Mouse (Mus musculus): ENCODE measurements at regions not wholly inside any gene's neighbourhood (a gene's known extent, or its start where the extent isn't known, plus 50 kb on each side); places are given as distances from the start of the nearest gene placed in this dataset.

- intact Hi-C loops (cut with DNase I): no loop called here
- no peak for DNase-seq
Observed at GRCm38 (mm10) chr11:31541425-31541824, 130.3 kb downstream of the Bod1 start.

DNA sequence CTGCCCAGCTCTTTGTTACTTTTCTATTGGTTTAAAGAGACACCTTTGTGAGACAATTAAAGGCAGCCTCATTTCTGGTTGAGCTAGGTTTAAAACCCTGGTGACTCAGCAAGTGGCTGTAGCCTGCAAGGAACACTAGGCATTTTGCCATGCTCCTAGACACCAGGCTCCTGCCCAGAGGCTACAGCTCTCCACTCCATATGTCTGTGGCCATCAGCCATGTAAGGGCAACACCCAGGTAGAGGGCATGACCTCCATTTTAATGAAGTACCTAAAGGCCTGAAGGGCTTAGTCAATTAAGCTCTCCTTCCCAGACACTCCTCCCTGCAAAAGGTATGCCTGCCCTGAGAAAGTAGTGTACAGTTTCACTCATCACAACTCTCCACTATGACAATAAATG lies 130.9 kb downstream of the Bod1 start:
- no peak for DNase-seq
- intact Hi-C loops (cut with DNase I): no loop called here

- intact Hi-C loops (cut with DNase I): no loop called here
- no peak for DNase-seq
Observed at GRCm38 (mm10) chr11:31531416-31531815, 140.3 kb downstream of the Bod1 start.

DNA sequence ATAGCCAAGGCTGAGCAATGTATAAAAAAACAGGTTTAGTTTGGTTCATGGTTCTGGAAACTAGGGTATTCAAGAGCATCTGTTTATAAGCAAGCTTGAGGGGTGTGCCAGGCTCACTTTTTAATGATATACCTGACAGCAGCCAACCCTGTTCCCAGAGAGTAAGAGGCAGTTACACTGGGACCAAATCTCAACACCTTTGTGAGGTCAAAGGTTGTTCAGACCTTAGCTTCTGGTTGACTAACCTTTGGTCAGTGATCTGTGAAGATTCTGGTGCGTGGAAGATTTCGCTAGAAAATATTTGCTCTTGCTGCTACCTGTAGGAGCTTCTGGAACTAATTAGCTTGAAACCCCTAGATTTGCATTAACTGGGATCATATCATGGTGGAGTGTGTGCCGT lies 140.8 kb downstream of the Bod1 start:
- DNase-seq: no peak
- intact Hi-C loops (cut with DNase I): no loop called here

DNA sequence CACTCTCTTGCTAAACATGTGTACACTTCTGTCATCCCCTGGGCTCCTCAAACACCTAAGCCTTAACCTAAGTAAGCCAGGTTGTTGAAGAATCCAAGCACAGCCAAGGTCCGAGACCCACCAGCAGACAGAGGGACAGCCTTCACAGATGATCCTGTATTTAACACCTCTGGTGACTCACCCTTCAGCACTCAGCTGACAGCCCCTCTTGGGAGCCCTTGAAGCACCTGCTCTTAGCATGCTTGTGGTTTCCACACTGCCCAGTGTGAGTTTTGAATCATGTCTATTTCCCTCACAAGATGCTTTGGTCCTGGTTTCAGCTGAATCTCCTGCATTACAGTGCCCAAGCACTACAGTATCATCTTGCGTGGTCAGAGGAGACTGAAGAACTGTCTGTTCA lies 142.0 kb downstream of the Bod1 start:
- no peak for DNase-seq
- intact Hi-C loops (cut with DNase I): no loop called here

DNA sequence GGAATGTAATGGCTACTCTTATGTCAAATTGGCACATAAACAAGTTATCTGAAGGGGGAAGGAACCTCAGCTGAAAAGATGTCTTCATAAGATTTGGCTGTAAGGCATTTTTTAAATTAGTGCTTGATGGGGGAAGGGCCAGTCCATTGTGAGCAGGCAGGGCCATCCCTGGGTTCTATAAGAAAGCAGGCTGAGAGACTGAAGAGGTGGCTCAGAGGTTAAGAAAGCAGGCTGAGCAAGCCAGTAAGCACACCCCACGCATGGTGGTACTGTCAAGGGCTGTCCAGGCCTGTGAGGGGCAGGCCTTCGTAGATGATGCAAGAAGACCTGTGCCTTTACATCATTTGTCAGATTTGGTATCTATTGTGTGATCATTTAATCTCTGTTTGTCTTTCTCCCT lies 147.0 kb downstream of the Bod1 start:
- DNase-seq: no peak
- intact Hi-C loops (cut with DNase I): no loop called here

DNA sequence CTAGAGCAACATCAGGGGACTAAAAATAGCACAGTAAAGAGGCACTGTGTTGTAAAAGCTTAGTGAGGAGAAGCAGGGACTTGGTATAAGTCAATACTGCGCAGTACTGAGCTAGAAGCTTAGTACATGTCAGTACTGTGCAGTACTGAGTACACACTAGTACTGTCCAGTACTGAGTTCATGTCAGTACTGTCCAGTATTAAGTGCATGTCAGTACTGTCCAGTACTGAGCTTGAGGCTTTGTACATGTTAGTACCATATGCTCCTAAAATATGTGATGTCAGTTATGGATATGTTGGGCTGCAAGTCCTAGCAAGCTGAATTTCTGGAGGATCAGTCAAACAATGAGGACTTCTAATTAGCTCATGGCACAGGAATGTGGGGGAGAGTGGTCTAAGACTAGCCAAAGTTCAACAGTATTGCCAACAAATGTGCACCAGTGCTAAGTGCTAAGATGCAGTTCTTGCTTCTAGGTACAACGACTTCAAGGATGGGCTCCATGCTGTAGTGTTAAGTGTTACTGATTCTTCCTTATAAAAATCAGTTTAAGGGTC lies 147.5 kb downstream of the Bod1 start:
- intact Hi-C loops (cut with DNase I): no loop called here

DNA sequence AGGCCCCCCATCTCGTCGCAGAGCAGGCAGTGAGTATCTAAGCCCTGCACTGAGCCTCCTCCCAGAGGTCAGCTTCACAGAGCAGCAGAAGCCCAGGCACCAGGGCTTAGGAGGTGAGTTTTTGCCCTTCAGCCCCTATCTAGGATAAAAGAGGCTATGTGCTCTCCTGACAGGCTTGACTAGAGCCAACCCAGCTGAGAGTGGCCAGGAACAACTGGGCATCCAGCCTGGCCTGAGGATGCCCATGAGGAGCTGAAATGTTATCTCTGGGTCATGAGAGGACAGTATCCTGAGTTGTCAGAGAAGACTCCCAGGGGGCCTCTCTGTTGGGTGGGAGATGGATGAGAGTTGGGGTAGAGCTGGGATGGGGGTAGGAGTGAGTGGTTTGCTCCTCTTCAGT lies 149.6 kb downstream of the Bod1 start:
- DNase-seq: peak in 1 of 2 experiments; percentile 46
- intact Hi-C loops (cut with DNase I): no loop called here

More for the DNA sequence above, 147.5 kb downstream of the Bod1 start:
- no peak for DNase-seq

- no peak for DNase-seq
- intact Hi-C loops (cut with DNase I): no loop called here
Observed at GRCm38 (mm10) chr11:31520909-31521308, 150.8 kb downstream of the Bod1 start.

GRCm38 (mm10) chr11:31503239-31503916 lies 133.5 kb upstream of the Stc2 start:
- no peak for DNase-seq
- intact Hi-C loops (cut with DNase I): no loop called here

GRCm38 (mm10) chr11:31485429-31485828 lies 115.6 kb upstream of the Stc2 start:
- no peak for DNase-seq
- intact Hi-C loops (cut with DNase I): no loop called here

DNA sequence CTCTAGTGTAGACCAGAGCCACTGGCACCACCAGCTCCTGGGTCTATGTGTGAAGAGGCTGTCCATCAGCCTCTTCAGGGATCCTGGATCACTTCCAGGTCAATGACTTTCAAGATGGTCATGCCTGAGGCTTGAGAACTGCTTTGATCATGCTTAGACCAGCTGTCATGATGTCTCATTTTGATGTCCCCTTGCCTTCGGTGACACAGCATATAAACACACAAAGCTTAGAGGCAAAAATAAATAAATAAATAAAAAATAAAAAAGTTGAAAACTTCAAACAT lies 111.1 kb upstream of the Stc2 start:
- intact Hi-C loops (cut with DNase I): no loop called here
- DNase-seq: no peak

DNA sequence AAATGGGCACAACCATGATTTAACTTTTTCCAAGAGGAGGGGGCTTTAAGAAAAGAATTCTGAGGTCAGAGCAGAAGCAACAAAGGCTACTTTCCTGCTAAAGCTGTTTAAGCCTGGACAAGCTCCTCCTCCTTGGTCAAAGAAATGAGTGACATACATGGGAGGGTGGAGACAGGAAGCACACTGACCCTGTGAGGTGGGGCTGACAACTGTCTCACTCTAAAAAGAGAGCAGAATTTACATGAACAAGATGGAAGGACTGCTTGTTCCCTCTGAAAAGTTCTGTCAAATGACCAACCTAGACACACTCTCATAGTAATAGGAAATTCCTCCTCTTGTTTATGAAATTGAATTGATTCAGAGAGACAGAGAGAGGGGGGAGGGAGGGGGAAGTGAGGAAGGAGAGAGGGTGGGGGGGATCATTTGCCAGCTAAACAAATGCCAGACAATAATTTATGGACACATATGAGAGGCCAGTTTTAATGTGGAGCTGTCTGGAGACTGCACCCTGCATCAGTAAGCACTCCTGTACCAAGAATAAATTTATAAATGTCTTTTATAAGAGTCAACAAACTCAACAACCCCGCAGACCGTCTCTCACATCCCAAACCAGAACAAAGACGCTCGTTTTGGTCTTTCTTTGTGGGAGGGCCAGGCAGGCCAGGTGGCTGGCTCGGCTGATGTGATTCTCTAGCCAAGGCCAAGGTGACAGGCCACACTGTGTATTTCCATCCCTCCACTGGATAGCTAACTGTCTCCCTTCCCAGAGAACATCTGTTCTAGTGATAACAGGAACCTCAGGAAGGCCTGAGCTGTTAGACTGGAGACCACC lies 110.6 kb upstream of the Stc2 start:
- intact Hi-C loops (cut with DNase I): no loop called here
- no peak for DNase-seq

- intact Hi-C loops (cut with DNase I): no loop called here
- DNase-seq: no peak
Observed at GRCm38 (mm10) chr11:31477763-31478162, 107.9 kb upstream of the Stc2 start.

GRCm38 (mm10) chr11:31477104-31477503 lies 107.2 kb upstream of the Stc2 start:
- intact Hi-C loops (cut with DNase I): no loop called here
- no peak for DNase-seq

DNA sequence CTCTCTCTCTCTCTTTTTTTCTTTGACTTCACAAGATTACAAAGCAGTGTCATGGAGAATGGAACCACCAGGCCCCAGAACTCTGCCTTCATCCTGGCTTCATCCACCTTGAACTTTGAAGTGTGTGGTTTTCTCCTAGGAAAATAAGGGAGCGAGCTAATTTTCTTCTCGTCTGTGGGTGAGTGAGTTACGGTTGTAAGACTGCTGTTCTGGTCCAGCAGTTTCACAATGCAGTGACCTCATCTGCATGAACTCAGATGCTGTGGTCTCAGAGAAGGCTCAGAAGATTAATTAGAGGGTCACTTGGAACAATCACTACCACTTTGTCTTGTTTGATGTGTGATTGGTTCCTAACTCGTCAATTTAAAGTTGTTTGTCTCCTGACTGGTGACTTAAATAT lies 103.1 kb upstream of the Stc2 start:
- intact Hi-C loops (cut with DNase I): no loop called here
- DNase-seq: peak in 1 of 2 experiments; percentile 27

GRCm38 (mm10) chr11:31470681-31471414 lies 101.0 kb upstream of the Stc2 start:
- intact Hi-C loops (cut with DNase I): no loop called here
- no peak for DNase-seq

DNA sequence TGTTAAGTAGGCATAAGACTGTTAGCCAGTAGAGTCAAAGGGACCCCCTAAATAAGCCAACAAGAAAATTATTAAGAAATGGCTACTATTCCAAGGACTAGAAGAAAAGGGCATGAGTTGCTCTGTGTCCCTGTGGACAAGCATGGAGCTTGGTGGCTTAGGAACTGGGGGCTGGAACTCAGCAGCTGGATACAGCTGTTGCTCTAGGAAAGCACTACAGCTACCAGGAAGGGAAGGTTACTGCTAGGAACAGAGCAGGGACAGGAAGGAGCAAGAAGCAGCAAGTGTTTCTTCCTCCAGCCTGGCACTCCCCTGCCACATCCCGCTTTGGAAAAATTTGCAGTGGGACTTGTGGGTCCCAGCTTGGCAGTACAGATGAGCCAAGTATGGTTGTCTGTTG lies 95.0 kb upstream of the Stc2 start:
- intact Hi-C loops (cut with DNase I): loop anchor here (10.0 kb wide), 1 partner anchor 150 kb away; no protein-coding TSS in a partner anchor
- peak; percentile 15 to 27 for DNase-seq

DNA sequence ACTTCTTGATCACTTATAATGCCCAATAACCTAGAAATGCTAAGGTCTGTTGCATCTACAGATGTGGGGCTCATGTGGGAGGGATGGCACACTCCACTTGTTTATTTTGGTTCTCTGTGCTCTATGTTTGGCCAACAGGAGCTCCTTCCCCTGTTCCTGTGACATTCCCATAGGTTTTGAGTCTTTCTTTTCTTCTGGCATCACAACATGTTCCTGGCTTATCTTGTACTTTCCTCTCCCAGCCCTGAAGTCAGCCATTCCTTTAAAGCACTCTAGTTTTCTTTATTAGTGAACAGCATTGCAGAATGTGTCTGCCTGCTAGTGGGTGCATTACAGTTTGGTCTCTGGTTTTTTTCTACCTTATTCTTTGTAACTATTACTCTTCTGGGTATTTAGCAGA lies 92.6 kb upstream of the Stc2 start:
- intact Hi-C loops (cut with DNase I): loop anchor here (10.0 kb wide), 1 partner anchor 152 kb away; no protein-coding TSS in a partner anchor
- peak; percentile 9 to 39 for DNase-seq

GRCm38 (mm10) chr11:31461824-31462223 lies 92.0 kb upstream of the Stc2 start:
- peak in 1 of 2 experiments; percentile 14 for DNase-seq
- intact Hi-C loops (cut with DNase I): loop anchor here (10.0 kb wide), 1 partner anchor 153 kb away; no protein-coding TSS in a partner anchor

- intact Hi-C loops (cut with DNase I): loop anchor here (10.0 kb wide), 1 partner anchor 153 kb away; no protein-coding TSS in a partner anchor
- peak in 1 of 2 experiments; percentile 9 for DNase-seq
Observed at GRCm38 (mm10) chr11:31461348-31461747, 91.5 kb upstream of the Stc2 start.

All from heart, postnatal 36 days (tissue).